Mouse (Mus musculus) olfactory bulb, adult 2 months (tissue): ENCODE data around the gene Itgb4. TPM values are rescaled to one million over a fixed set of nuclear protein-coding genes. Genes with fewer than 3 reads are reported as not detected.
"Not testable (repeated sequence)": the region's sequence is repeated elsewhere in the genome, so short reads cannot be mapped to it uniquely, and the experiment has no call there.

Experiments used
- H3K27ac ChIP-seq: fragments of 200-500 bp; 2 replicates; pipeline ENCODE4 v1.5.1; 2012; ENCODE audit warnings: low read depth, low read length; ENCODE audit not compliant: insufficient read depth
- H3K4me1 ChIP-seq: fragments of 200-500 bp; 2 replicates; pipeline ENCODE4 v1.6.1; 2012; ENCODE audit warnings: low read length; ENCODE audit not compliant: control insufficient read depth, insufficient read depth
- H3K4me3 ChIP-seq: fragments of 200-500 bp; 2 replicates; pipeline ENCODE4 v1.5.1; 2012; ENCODE audit warnings: mild to moderate bottlenecking, low read depth, low read length, moderate library complexity; ENCODE audit not compliant: insufficient read depth
- CTCF ChIP-seq: fragments of 200-500 bp; IDR thresholded peaks from 2 replicates; pipeline ENCODE4 v1.5.1; 2012; ENCODE audit warnings: low read depth, mild to moderate bottlenecking, low read length, moderate library complexity; ENCODE audit not compliant: insufficient read depth
- POLR2A ChIP-seq: fragments of 200-500 bp; IDR thresholded peaks from 2 replicates; pipeline ENCODE4 v1.6.1; 2012; ENCODE audit warnings: mild to moderate bottlenecking, low read depth, low read length, moderate library complexity; ENCODE audit not compliant: insufficient read depth
- WGBS: fragments of 180-500 bp; shearing (Covaris S2); methylation state at CpG from one replicate; pipeline ENCODE4 v1.1.7; 2018; 5-methylcytosine and 5-hydroxymethylcytosine counted together
- polyA plus RNA-seq: library from polyadenylated mRNA; stranded (reverse); fragments of >200 nt; gene quantifications from 2 replicates; pipeline ENCODE4 v1.2.4, GENCODE M21; 2012; ENCODE audit warnings: low replicate concordance; ENCODE audit not compliant: missing spikeins, insufficient read depth, insufficient read length

Gene Itgb4
- polyA plus RNA-seq, 1 experiment, result not detected

DNA sequence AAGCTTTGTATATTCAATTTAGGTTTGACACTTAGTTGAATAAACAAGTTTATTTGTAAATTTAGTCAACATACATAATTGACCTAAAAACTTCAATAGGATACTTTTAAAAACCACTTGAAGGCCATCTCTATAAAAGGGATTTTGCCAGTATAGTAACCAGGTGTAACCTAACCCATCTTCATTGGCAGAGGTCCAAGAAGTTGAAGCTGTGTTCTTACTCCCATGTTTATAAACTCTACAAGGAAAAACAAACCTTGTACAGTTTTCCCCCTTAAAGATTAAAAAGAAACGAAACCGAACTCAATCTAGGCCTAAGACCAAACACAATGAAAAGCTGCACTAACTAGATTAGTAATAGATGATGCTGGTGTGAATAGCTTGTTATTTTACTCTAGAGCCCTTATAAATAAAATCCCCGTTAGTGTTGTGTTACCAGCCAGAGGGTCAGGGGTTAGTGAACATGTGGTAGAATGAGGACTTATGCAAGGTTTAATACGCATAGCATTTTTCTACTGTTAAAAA, 47.8 kb downstream of the Itgb4 start:
- WGBS, result 6% methylated on average over 4 of the region's 4 CpGs
- no peak overlapping the region for H3K4me3 ChIP-seq
- TF ChIP-seq POLR2A (no peak), CTCF (no peak)
- no peak overlapping the region for H3K27ac ChIP-seq
- peaks cover 2% of the 10 kb centered on the region; the same call in 1 of the 2 replicates for H3K4me1 ChIP-seq

DNA sequence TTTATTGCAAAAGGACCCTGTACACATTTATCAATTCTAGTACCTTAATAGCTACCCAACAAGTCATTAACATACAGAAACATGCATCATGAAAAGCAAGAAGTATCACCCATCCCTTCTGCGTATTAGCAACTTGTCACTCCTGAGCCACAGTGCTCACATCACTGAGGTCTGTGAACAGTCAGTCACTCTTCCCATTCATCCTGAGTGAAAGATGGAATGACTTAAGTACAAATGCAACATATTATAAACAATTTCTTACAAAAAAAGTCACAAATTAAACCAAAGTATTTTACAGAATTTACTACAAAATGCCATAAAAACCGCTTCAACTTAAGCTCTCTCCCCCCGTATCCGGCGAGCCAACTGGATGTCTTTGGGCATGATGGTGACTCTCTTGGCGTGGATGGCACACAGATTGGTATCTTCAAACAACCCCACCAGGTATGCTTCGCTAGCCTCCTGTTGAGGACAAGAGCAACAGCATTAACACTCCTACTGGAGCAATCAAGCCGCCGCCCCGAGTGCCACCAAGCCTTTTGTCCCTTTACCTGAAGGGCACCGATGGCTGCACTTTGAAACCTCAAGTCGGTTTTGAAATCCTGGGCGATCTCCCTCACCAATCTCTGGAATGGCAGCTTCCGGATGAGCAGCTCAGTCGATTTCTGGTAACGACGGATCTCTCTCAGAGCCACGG, 48.7 kb downstream of the Itgb4 start:
- H3K4me1 ChIP-seq, result not testable (repeated sequence)
- under 1% methylated on average over 18 of the region's 18 CpGs for WGBS
- H3K27ac ChIP-seq, result peak overlapping the region; percentile 96
- peak overlapping the region; percentile 68 for H3K4me3 ChIP-seq

- peak overlapping the region; percentile 68 for H3K4me3 ChIP-seq
- H3K4me1 ChIP-seq, result peaks cover 2% of the 10 kb centered on the region; the same call in 1 of the 2 replicates
- WGBS, result 2% methylated on average over 57 of the region's 57 CpGs
- TF ChIP-seq POLR2A (no peak), CTCF (peak; percentile 95)
- H3K27ac ChIP-seq, result peak overlapping the region; percentile 96
Measured at GRCm38 (mm10) chr11:116023771-116024355, 49.4 kb downstream of the Itgb4 start.

- Histone ChIP-seq H3K4me3 (peak overlapping the region; percentile 68), H3K27ac (peak overlapping the region; percentile 96), H3K4me1 (peaks cover 2% of the 10 kb centered on the region; the same call in 1 of the 2 replicates)
- no peak for TF ChIP-seq CTCF
- TF ChIP-seq POLR2A, result peak; percentile 100
- WGBS, result under 1% methylated on average over 37 of the region's 37 CpGs
Measured at GRCm38 (mm10) chr11:116024356-116024808, 49.9 kb downstream of the Itgb4 start.

GRCm38 (mm10) chr11:116025056-116025845, 50.7 kb downstream of the Itgb4 start:
- Histone ChIP-seq H3K4me3 (no peak overlapping the region), H3K27ac (peak overlapping the region; percentile 29; the same call in 1 of the 2 replicates), H3K4me1 (0 out of 2 replicates have a peak, but pooled peaks cover 2% of the 10 kb centered on the region)
- TF ChIP-seq POLR2A (no peak), CTCF (no peak)
- 80% methylated on average over 3 of the region's 3 CpGs for WGBS

- no peak within 1 kb of the TSS for H3K4me3 ChIP-seq
- WGBS, result 71% methylated on average over 4 of the region's 4 CpGs
- no peak for TF ChIP-seq POLR2A
- no peak for TF ChIP-seq CTCF
Measured at GRCm38 (mm10) chr11:116027756-116028155, 53.2 kb downstream of the Itgb4 start, which contains the start of gene H3f3b. Gene H3f3b (minus strand): TSS chr11:116027962.

GRCm38 (mm10) chr11:116028177-116028865, 53.8 kb downstream of the Itgb4 start:
- no peak overlapping the region for H3K27ac ChIP-seq
- WGBS, result 80% methylated on average over 9 of the region's 9 CpGs
- no peak for TF ChIP-seq CTCF
- no peak for TF ChIP-seq POLR2A
- H3K4me3 ChIP-seq, result no peak overlapping the region
- H3K4me1 ChIP-seq, result peaks cover 9% of the 10 kb centered on the region

More at GRCm38 (mm10) chr11:116027756-116028155, 53.2 kb downstream of the Itgb4 start, which contains the start of gene H3f3b:
- Histone ChIP-seq H3K4me1 (peaks cover 8% of the 10 kb centered on the region), H3K27ac (no peak within 1 kb of the TSS)
